Mouse (Mus musculus) cerebellum, postnatal 4 days (tissue): ENCODE data around the gene Vasp.
A peak's percentile ranks its signal among the peaks of the same experiment; 100 is the strongest.
"Not testable (repeated sequence)": the region's sequence is repeated elsewhere in the genome, so short reads cannot be mapped to it uniquely, and the experiment has no call there.

Experiments
- DNase-seq, 2 experiments: peaks; one replicate each; pipeline ENCODE4 v3.0.0; 2022; ENCODE audit warnings: low spot score in 2 of 2, mixed read lengths in 1 of 2

Gene Vasp

DNA sequence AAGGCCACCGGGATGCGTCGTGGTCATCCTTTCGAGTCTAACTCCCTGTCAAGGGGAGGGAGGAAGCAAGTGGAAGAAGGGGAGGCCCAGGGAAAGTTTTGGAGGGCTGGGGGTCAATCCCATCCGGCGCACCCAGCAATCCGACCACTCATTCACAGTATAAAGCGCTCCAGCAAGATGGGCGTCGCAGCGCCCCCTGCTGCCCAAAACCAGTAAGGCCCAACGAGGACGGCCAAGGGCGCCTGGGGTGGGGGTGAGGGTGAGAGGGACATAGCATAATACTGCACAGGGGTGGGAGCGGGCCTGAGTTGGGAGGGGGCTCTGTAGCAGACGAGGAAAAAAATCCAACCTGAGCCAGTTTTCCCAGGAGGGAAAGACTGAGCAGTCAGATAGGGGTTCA lies 32.2 kb upstream of the Vasp start:
- DNase-seq, result peak in 1 of 2 experiments; percentile 81

DNA sequence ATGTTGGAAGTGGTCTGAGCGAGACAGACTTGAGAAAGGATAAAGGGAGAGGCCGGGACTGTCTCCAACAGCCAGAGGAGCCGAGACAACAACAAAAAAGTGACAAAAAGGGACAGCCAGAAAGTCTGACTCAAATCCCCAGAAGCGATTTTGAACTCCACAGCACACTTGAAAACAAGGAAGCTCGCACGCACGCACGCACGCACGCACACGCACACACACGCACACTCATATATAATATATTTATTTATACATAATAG lies 31.4 kb upstream of the Vasp start:
- no peak for DNase-seq

DNA sequence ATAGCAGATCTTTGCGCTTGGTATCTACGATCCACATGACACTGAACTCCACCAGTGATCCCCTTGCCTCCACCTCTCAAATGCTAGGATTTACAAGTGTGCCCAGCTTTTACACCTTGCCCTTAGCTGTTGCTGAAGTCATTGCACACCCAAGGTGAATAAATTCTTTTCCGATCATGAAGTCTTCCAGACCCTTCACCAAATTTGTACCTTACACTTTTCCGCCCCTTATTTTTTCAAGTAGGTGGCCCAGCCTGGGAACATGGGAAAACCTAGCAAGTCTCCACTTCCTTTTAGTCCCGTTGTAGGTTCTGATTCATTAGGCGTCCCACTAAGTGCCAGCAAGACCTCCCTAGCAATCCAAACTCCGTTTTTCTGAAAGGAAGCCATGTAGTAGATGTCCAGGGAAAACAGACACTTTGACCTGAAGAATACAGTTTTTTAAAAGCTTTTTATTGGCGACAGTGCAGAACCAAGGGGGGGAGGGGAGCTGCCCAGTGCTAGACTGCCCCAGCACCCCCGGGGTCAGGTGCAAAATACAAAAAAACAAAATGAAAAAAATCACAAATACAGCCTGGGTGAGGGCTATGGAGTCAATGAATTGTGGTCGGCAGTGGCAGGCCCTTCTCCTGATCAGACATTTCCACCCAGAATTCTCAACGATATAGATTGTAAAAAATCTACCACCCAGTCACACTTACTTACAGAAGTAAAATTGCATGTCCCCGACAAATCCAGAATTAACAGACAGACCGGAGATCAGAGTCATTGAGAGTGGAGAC lies 30.8 kb upstream of the Vasp start:
- DNase-seq, result no peak

DNA sequence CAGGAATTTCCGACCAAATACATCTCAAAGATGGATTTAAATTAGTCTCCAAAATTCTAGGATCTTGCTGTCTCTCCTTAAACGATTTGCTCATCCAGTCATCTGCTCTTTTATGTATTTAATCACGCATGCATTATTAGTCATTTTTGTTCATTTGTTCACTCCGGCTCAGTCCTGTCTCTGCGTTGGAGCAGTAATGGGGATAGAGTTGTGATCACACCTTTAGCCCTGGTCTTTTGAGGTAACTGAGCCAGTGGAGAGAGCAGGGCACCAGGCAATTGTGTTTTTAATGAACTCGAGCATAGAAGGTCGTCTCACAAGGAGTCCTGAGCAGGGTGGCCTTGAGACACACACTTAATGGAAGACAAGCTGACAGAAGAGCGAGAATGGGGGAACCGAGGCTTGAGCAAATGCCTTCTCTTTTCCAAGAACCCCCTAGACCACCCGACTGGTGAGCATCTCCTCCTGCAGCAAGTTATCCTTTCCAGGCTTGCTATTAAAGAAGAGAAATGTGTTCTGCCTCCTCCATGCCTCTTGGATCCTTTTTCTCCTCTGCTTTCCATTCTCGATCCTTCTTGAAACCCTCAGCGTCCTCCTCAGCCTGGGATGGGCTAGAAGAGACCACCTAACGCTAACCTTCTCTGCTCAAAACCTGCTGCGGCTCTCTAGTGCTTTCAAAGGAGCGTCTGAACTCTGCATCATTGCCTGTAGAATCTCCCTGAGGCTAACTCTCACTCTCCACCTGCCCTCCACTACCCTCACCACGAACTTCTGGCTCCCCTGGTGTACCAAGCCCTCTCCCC lies 30.0 kb upstream of the Vasp start:
- DNase-seq, result no peak

DNA sequence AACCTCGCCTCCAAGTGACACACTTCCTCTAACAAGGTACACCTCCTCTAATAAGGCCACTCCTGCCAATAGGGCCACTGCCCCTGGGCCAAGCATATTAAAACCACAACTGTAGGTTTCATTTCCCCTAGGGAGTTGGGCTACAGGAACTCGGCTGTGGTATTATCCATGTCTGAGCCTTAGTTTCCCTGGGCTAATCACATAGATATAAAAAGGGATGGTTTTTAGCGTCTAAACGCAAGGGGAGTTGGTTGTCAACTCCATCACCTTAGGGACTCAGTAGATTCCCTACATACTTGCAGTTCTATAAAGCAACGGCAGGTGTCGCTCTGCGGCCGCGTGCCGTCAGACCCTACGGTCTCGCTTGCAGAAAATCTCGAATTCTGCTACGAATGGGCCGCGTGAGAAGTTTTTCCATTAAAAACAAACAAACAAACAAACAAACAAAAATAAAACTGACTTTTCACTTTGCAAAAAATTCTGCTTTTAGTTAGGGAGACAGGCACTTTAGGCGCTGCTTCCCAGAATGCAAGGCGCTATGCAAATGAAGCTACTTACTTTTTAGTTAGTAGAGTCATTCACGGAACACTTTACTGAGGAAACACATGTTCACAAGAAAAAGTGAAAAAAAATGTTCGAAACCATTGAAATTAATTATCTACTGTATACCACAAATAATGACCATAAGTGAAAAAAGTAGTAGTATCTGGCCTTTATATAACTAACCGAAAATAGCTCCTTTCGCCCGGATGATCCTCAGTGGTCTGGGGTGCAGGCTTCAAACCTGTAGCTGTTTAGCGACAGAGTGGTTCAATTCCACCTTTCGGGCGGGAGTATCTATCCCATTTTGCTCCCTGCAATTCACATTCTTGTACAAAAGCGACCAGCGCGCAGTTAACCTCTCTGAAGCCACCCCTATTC lies 29.1 kb upstream of the Vasp start:
- DNase-seq, result peak in 1 of 2 experiments; percentile 88

DNA sequence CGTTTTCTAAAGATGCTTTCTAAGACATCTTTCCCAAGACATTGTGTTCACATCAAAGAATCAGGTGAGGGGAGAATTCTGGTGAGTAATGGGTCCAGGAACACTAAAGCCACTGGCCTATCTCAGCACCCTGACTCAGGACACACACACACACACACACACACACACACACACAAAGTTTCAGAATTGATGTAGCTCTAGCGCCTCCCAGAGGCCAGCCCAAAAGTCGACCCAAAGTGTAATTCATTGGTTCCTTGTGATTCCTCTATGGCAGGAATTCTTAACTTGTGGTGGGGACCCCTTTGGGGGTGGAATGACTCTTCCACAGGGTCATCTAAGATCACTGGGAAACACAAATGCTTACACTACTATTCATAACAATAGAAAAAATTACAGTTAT lies 27.6 kb upstream of the Vasp start:
- DNase-seq, result peak in 1 of 2 experiments; percentile 51

DNA sequence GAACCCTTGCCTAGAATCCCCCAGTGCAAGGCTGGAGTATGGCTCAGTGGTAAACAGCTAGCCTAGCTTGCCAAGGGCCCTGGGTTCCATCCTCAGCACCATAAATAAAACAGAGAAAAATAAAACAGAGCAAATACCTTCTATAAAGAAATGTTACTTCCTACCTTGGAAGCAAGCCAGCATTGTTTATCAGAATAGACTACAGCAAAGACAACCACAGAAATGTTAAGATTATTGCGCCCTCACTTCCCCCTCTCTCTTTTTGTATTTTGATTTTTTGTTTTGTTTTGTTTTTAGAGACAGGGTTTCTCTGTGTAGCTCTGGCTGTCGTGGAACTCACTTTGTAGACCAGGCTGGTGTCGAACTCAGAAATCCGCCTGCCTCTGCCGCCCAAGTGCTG lies 26.2 kb upstream of the Vasp start:
- no peak for DNase-seq

DNA sequence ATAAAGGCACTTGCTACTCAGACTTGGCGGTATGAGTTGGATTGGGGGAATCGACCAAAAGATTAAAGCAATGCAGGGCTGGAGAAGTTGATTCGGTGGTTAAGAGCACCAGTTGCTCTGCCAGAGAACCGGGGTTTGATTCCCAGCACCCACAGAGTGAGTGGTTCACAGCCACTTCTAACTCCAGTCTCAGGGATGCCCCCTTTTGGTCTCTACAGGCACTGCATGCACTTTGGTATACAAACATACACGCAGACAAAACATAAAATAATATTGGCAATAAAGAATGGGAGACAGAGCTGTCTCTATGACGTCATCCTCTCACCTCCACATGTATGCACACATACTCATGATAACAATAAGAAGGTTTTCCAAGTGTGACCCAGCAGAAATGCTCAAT lies 25.4 kb upstream of the Vasp start:
- DNase-seq, result no peak

DNA sequence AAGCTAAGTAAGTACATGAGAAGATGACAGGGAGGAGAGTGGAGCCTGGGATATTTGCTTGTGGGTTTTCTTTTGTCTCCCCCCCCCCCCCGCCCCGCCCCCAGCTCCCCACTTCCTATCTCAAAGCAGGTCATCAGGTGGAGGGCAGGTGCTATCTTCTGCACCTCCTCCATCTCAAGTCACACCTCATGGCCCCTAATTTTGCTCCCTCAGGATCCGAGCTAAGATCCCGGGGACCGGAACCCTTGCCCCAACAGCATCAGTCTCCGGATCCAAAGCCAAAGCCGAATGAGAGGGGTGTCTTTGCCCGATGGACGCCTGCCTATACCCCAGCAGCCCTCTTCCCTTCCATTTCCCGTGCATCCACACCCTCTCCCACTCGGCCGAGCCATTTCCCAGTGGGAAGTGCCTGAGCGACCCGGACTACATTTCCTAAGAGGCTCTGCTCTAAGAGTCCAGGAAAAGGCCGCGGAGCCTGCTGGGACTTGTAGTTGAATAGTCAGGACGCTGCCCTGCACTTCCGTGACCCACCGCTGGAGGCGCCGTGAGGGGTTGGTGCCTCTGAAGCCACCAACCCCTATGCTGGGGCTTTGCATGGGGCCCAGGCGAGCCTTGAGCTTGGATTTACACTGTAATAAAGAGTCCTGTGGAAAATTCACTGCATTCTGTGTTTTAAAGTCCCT lies 24.0 kb upstream of the Vasp start:
- peak; percentile 98 to 99 for DNase-seq

DNA sequence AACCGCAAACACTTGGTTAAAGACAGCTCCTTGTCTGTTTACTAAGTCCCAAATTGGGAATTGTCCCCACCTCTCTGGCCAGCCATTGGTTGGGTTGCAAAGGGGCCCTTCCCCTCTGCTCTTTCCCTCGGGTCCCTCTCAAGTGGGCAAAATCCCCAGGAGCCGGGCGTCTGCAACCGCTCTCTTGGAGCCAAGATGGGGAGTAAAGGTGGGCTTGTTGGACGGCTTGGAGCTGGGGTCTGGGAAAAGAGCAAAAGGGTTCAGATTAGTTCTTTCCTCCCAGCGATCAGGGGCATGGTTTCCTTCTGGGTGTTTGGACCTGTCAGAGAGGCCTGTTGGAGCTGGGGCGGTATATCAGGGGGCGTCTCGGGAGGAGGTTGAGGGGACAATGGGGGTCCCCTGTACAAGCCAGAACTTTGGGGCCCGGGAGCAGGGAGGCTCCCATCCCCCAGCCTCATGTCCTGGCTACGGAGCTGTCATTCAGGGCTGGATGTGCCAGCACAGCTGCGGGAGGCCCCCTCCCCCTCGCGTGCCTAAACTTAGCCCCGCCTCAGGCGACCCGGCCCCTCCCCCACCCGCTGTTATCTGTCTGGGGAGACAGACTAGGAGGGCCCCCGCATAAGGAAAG lies 19.5 kb upstream of the Vasp start:
- DNase-seq, result peak in 1 of 2 experiments; percentile 20

DNA sequence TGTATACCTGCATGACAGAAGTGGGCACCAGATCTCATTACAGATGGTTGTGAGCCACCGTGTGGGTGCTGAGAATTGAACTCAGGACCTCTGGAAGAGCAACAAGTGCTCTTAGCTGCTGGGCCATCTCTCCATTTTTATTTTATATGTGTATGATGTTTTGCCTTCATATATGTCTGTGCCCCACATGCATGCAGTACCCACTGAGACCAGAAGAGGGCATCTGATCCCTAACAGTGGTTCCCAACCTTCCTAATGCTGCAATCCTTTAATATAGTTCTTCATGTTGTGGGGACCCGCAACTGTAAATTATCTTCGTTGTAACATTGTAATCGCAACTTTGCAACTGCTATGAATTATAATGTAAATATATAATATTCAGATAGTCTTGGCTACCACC lies 13.1 kb upstream of the Vasp start:
- DNase-seq, result peak; percentile 60 to 79

DNA sequence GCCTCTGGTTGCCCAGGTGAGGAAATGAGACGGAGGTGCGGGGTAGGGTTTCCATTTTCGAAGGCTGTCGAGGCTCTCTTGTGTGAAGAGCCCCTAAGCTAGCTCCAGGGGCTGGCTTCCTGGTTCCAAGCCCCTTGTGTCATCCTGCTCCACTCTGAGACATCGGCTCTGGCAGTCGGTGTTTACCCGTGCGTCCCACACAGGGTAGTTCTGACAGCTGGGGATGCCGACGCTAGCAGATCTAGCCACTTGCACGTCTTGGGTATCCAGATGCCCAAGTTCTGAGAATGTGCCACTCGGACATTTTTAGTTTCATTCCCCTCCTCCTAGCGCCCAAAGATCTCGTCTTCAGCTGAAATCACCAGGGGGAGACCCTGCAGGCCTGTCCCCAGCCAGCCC lies 11.8 kb upstream of the Vasp start:
- no peak for DNase-seq

DNA sequence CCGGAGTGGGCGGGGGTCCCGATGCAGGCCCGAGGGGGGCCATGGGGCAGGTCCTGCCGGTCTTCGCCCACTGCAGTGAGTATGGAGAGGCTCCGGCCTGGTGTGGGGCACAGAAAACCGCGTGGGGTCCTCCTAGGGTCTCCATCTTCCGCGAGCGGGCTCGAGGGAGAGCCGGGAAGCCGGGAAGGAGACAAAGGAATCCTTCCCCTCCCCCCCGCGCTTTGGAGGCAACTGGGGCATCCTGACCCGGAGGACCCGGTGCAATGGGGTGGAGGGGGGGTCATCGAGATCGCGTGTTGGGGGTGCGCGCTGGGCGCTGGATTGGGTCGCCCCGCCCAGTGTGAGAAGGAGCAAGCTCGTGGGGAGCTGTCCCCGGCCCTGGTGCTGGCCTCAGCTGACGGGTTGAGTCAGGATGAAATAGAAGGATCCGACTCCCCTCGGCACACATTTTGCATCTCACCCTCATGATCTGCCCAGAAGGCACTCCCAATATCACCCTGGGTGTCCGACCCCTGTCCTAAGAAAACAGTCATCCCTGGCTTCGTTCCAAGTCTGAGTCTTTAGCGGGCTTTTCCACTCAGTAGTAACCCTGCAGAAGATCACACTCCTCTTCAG lies 11.3 kb upstream of the Vasp start:
- peak in 1 of 2 experiments; percentile 61 for DNase-seq

DNA sequence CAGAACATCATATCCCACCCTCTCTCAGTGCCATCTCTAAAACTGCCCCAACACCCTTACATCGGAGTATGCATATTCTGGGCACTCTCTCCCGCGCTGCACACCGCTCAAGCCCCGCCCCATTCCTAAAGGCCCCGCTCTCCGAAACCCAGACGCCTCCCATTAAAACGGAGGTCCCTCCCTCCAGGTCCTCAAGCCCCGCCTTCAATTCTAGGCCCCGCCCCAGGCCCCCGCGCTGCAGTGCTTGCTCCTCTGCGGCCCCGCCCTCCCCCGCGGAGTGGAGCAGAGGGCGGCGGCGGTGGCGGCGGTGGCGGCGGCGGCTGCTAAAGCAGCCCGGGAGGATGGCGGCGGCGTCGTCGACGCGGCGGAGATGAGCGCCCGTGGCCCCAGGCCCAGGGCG lies 10.8 kb upstream of the Vasp start, which contains the start of gene Rtn2:
Rtn2 (plus strand) TSS at position 240 of the 400 bp plus-strand sequence.
- peak; percentile 68 to 89 for DNase-seq

DNA sequence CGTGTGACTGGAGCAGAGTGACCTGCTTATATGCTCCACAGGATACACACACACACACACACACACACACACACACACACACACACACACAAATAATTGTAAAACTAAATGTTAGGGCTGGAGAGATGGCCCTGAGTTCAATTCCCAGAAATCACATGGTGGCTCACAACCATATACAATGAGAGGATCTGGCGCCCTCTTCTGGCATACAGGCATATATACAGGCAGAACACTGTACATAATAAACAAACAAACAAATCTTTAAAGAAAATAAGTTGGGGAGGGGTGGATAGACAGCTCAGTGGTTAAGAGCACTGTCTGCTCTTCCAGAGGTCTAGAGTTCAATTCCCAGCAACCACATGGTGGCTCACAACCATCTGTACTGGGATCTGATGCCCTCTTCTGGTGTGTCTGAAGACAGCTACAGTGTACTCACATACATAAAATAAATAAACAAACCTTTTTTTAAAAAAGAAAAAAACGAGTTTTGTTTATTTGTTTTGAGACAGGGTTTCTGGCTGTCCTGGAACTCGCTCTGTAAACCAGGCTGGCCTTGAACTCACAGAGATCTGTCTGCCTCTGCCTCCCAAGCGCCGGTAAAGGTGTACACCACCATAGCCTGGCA lies 10.2 kb upstream of the Vasp start:
- not testable (repeated sequence) for DNase-seq

DNA sequence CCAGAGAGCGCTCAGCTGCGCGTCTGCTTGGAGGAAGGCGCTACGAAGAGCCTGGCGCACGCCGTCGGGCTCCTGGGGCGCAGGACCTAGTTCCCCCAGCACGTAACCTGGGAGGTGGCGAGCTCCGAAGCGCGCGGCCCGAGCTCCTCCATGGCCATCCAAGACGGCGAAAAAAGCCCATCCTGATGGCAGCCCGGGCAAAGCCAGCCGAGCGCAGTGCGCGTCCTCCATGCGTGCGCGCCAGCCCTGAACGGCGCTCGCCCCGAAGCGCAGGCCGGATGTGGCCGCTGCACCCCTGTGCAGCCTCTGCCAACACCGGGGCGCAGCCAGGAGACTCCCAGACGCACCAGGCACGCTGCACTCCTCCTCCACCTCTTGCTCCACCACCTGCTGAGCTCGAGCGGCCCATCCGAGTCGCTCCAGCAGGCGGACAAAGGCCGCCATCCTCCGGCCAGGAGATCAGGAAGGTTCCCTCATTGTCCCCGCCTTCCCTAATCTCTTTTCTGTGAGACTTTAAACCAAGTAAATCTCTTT lies 8.0 kb upstream of the Vasp start, which contains the start of gene Ppm1n:
Ppm1n (minus strand) TSS at position 484 of the 534 bp plus-strand sequence.
- no peak for DNase-seq

DNA sequence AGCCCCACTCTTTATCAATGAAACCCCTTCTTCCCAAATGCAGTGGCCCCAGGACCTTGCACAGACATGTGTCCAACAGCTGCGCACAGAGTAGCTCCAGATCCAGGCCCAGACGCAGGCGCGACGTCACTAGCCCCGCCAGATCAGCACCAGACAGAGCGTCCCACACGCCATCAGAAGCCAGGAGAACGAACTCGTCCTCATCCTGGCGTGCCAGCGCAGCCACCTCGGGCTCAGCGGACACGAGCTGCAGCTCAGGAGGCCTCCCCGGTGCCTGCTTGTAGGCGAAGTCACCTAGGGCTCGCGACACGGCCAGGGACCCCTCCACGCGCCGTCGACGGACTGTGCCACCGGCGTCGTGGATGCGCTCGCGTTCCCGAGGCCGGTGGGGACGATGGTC lies 7.4 kb upstream of the Vasp start:
- DNase-seq, result no peak

DNA sequence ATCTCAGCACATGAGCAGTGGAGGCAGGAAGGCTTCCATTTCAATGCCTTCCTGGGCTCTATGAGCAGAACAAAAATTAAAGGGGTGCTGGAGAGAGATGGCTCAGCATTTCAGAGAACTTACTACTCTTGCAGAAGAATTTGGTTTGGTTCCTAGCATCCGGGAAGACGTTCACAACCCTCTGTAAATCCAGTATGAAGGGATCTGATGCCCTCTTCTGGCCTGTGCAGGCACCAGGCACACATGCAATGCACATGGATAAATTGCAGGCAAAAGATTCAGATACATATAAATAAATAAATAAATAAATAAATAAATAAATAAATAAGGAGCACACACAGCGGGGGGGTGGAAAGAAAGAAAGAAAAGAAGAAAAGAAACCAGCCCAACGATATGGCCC lies 4.6 kb upstream of the Vasp start:
- DNase-seq, result no peak

DNA sequence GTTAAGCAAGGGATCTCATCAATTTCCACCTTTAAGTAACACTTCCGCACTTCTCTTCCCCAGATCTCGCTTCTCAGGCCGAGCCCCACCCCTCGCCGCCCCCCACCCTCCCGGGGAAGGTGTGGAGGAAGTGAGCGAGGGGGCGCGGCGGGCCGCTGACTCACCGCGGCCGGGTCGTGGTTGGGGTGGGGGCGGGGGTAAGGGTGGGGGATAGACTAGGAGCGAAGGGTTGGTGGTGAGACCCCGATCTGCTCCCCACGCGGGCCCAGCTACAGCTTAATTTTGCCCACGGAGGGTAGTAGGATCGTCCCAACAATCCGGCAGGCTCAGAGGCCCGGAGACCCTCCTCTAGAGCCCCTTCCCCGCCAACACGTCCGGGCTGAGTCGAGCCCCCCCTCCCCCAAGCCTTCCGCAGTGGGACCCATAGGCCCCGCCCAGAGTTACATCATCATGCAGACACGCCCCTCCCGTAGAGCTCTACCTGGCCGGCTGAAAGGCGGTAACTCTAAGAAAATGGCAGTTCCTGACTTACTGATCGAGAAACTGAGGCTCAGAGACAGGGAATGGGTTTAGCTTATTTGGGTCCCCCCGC lies 652 bp upstream of the Vasp start:
- DNase-seq, result peak in 1 of 2 experiments; percentile 28
